Mouse (Mus musculus): ENCODE results near the gene Dpp6.

Gene Dpp6

GRCm38 (mm10) chr5:27203131-27203530 lies 386.1 kb downstream of the Dpp6 start:
- CTCF ChIA-PET = no interaction called here

- CTCF ChIA-PET = no interaction called here
These were observed 387.7 kb downstream of the Dpp6 start for GRCm38 (mm10) chr5:27204721-27205120.

GRCm38 (mm10) chr5:27205754-27206153 lies 388.8 kb downstream of the Dpp6 start:
- CTCF ChIA-PET = no interaction called here

- CTCF ChIA-PET = no interaction called here
These were observed 389.2 kb downstream of the Dpp6 start for GRCm38 (mm10) chr5:27206213-27206612.

- CTCF ChIA-PET = no interaction called here
These were observed 403.1 kb downstream of the Dpp6 start for GRCm38 (mm10) chr5:27220116-27220515.

- CTCF ChIA-PET = no interaction called here
These were observed 425.1 kb downstream of the Dpp6 start for GRCm38 (mm10) chr5:27242078-27242477.

- CTCF ChIA-PET = no interaction called here
These were observed 426.2 kb downstream of the Dpp6 start for GRCm38 (mm10) chr5:27243226-27243625.

GRCm38 (mm10) chr5:27247793-27248192 lies 430.8 kb downstream of the Dpp6 start:
- CTCF ChIA-PET = no interaction called here

GRCm38 (mm10) chr5:27248685-27249084 lies 431.7 kb downstream of the Dpp6 start:
- CTCF ChIA-PET = no interaction called here

GRCm38 (mm10) chr5:27249951-27250350 lies 432.9 kb downstream of the Dpp6 start:
- CTCF ChIA-PET = no interaction called here

GRCm38 (mm10) chr5:27250906-27251305 lies 433.9 kb downstream of the Dpp6 start:
- CTCF ChIA-PET = no interaction called here

GRCm38 (mm10) chr5:27251361-27251760 lies 434.4 kb downstream of the Dpp6 start:
- CTCF ChIA-PET = no interaction called here

GRCm38 (mm10) chr5:27255247-27255646 lies 438.2 kb downstream of the Dpp6 start:
- CTCF ChIA-PET = no interaction called here

GRCm38 (mm10) chr5:27258636-27259035 lies 441.6 kb downstream of the Dpp6 start:
- CTCF ChIA-PET = no interaction called here

- CTCF ChIA-PET = no interaction called here
These were observed 445.0 kb downstream of the Dpp6 start for GRCm38 (mm10) chr5:27261746-27262727.

GRCm38 (mm10) chr5:27262751-27263150 lies 445.7 kb downstream of the Dpp6 start:
- CTCF ChIA-PET = no interaction called here

- CTCF ChIA-PET = no interaction called here
These were observed 448.3 kb downstream of the Dpp6 start for GRCm38 (mm10) chr5:27265281-27265680.

GRCm38 (mm10) chr5:27271336-27271735 lies 454.3 kb downstream of the Dpp6 start:
- CTCF ChIA-PET = no interaction called here

- CTCF ChIA-PET = no interaction called here
These were observed 457.9 kb downstream of the Dpp6 start for GRCm38 (mm10) chr5:27274781-27275395.

GRCm38 (mm10) chr5:27275871-27276270 lies 458.9 kb downstream of the Dpp6 start:
- CTCF ChIA-PET = interaction anchor here (0.7 kb wide), 1 partner anchor 319 kb away, joined by 8 read pairs; no protein-coding TSS in a partner anchor

GRCm38 (mm10) chr5:27278120-27278645 lies 461.2 kb downstream of the Dpp6 start:
- CTCF ChIA-PET = no interaction called here

- CTCF ChIA-PET = no interaction called here
These were observed 469.9 kb downstream of the Dpp6 start for GRCm38 (mm10) chr5:27286876-27287275.

GRCm38 (mm10) chr5:27291378-27291777 lies 474.4 kb downstream of the Dpp6 start:
- CTCF ChIA-PET = no interaction called here
